Mouse (Mus musculus) embryo, embryonic 11 days (tissue): Measurements from ENCODE around the gene Ace3.
"Not testable (repeated sequence)": the region's sequence is repeated elsewhere in the genome, so short reads cannot be mapped to it uniquely, and the experiment has no call there.

Experiments used
- DNase-seq: peaks from one replicate; pipeline ENCODE4 v3.0.0-alpha.2; 2015

Gene Ace3

DNA sequence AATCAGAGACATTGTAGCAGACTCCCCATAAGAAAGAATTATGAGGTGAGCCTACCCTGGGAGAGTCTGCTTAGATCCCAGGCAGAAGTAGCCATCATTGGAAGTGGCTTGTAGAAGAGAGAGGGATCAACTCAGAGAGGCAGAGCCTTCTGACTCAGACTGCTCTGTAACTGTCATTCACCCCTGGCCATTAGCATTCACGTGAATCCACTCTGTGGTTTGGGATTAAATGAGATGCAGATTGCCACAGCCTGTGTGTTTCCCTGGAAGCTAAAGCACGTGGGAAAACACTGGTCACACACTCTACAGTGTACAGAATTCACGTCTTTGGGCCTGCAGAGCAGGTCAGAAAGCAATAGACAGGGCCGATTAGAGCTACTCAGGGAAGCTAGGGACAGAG, 10.0 kb upstream of the Ace3 start:
- no peak for DNase-seq

DNA sequence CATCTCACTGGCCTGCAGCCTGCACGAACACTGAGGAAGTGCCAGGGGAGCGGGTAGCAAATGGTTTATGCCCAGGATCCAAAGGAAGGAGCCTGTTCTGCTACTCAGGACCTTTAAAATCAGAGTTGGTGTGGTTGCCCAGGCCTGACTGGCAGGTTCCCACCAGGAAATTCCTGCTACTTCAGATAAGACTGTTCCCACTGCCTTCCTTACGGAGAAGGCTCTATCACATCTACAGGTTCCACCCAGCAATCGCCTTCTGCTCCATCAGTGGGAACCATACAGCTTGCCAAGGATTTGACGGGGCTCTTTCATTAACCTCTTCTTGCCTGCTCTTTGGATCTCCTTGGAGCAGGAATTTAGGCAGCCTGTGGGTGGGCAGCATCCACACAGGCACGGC, 7.0 kb upstream of the Ace3 start:
- no peak for DNase-seq

DNA sequence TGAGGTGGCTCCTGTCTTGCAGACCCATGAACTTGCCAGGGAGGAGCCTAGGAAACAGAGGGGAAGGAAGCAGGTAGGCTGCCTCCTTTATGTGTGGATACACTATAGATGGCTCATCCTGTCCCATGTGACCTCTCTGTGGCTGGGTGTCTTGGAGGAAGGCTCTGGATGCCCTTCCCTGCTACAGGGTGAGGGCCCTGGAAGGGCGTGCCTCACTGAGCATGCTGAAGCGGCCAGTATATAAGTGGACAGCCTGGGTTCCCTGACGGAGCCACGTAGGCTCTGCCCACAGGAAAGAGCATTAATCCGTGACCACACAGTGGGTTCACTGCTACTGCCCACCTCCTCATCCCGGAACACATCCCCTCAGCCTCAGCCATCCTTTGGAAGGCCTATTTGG, 5.0 kb upstream of the Ace3 start:
- DNase-seq = no peak

DNA sequence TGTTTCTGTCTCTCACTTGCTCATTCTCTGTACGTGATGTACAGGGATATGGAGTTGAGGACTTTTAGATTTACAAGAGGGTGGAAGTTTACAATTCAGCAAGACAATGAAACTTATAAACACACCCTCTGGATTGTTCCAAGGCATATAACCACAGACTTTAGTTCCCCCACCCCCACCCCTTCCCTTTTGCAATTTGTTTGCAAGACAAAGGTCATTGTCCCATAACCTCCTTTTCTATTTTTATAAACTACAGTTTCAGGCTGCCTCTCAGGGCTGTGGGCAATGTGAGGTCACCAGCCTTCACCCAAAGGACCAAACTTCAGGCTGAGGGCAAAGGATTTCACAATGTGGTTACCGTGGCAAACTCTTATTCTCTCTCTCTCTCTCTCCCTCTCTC, 4.2 kb upstream of the Ace3 start:
- DNase-seq = no peak

DNA sequence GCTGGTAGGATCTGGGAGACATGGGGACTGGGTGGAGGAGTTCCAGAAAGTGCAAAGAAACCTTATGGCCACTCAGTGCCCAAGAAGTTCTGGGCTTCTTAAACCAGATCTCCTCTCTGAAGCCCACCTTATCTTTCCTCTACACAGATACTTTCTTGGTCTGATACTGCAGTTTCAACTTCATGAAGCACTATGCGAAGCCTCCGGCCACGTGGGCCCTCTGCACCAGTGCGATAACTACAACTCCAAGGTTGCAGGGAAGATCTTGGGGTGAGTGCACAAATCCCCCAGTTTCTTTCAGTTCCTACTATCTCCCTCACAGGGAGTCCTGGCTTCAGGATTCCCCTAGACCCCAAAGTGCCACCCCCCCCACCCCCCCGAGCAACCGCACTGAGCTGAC, 5.6 kb downstream of the Ace3 start:
- DNase-seq = no peak

DNA sequence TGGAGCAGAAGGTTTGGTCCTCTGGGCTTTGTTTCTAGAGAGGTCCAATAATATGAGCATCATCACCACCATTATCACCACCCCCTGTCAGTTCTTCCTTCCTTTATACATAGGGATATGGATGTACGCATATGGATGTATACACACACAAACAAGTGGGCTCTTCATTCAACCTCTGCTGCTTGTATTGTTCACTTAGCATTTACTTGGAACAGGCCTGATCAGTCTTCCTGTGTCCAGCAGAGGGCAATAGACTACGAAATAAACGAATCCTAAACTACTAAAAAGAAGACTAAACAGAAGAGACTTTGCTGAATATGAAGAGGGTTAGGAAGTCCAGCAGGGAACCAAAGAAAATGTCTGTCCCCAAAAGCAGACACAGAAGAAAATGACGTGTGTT, 7.2 kb downstream of the Ace3 start:
- DNase-seq = peak; percentile 32

DNA sequence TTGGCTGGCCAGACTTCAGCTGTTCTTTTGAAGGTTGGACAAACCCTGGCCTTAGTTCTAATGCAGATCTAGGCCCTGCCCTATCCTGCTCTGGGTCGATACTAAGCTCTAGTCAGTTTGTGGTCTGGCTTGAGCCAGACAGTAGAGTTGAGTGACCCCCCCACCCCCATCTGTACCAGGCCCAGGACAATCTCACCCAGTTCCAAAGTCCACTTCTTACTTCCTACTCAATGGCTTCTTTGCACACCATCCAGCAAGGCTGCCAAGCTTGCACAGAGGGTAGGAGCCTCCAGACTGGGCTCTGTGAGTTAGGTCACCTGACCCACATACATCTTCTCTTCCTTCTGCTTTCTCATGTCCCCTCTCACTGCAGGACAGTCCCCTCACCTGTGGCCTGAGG, 10.1 kb downstream of the Ace3 start:
- DNase-seq = no peak

DNA sequence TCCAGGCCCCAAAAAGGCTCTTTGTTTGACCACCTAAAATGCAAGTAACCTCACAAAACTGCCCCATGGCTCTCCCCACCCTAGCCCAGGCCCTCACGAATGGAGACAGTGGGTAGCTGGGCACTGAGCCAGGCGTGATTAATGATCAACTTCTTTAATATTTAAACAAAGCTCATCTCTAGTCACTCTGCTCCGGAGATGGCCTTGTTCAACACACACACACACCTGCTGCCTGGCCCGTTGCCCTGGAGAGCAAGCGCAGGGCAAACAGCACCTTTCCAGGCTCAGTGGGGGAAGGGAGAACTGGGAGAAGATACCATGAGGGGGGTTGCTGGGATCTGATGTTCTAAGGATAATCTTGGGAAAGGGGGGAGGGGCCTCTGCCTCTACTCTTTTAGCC, 11.5 kb downstream of the Ace3 start:
- DNase-seq = no peak

DNA sequence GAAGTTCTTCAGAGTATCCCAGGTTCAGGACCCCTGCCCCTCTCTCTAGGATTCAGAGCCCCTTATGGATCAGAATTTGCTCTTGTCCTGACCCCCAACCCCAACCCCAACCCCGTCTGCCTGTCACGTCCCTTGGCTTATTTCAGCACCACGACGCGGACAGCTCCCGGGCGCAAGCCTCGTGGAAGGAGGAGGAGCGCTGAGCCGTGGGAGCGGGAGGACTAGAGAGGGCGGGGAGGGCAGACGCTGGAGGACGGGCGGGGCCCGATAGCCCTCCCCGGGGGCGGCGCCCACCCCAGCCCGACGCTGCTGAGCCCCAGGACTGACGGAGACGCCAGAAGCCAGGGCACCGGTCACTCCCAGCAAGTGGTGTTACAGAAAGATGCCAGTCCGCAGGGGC, 13.3 kb downstream of the Ace3 start, which contains the start of gene Kcnh6:
TSS of gene Kcnh6 (plus strand) at position 304 of the 400 bp plus-strand sequence.
- peak; percentile 86 for DNase-seq

DNA sequence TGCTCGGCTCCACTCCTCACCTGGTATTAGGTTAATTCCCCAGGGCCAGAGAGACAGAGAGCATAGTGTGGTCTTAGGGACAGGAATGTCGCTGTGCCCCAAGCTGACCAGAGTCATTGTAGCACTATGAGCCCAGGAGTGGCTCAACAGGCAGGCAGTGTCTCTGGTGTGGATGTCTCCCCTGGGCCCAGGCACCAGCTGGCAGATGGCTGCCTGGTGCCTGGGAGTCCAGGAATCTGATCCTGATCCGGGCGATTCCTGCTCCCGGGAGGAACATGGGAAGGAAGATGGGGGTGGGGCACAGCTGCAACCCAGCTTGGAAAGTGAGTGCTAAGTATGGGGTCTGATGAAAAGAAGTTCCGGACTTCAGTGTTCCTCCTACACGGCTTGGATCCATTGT, 18.2 kb downstream of the Ace3 start:
- DNase-seq = peak; percentile 24

DNA sequence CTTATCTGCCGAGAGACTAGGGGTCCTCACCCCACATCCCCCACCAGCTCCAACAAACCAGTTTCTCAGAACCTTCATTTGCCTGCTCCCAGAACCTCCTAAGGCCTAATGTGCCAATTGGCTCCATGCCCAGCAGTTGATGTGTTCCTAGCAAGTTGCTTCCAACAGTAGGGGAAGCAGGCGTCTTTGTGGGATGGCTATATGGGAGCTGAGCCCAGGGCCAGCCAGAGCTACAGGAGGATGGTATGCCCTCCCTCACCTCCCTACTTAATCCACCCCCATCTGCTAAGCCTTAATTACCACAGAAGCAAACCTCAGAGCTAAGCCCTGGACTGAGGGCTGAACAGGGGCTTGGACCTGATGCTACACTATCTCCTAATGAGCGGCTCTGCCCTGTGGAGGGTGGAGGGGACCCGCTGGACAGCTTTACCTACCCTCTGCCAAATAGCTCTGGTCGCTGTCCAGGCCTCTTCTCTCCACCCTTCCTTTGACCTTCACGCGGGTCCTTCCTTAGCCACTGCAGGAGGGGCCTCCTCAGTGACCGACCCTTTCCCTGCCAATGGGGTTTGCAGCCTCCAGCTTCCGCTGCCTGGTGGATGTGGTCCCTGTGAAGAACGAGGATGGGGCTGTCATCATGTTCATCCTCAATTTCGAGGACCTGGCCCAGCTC, 19.2 kb downstream of the Ace3 start:
- no peak for DNase-seq

DNA sequence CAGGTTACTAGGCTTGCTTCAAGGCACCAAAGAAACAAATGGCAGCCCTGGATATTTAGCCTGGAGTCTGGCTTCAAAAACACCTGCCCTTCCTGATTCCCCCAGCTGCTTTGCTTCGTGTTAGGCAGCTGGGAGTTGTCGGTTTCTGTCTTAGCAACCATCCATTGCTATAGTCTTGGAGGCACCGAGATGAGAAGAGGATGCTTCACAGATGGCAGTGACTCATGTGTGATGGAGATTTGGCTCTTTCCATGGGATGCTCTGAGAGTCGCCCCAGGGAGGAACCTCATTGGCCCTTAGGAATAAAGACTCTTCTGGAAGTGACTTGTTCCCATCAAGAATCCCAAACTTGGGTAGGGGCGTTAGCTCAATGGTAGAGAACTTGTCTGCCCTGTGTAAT, 22.0 kb downstream of the Ace3 start:
- no peak for DNase-seq

DNA sequence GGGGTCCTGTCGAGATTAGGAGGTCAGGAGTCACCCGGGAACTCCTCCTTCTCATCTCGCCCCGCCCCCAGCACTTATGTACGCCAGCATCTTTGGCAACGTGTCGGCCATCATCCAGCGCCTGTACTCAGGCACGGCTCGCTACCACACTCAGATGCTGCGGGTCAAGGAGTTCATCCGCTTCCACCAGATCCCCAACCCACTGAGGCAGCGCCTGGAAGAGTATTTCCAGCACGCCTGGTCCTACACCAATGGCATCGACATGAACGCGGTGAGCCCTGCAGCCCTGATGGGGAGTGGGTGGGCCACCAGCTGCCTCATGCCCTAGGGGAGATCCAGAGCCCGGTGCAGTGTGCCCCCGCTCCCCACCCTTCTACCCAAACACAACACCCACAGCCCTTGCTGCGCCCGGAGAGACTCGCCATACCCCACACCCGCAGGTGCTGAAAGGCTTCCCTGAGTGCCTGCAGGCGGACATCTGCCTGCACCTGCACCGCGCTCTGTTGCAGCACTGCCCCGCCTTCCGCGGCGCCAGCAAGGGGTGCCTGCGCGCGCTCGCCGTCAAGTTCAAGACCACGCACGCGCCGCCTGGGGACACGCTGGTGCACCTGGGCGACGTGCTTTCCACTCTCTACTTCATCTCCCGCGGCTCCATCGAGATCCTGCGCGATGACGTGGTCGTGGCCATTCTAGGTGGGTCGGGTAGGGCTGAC, 25.7 kb downstream of the Ace3 start:
- DNase-seq = peak; percentile 68

DNA sequence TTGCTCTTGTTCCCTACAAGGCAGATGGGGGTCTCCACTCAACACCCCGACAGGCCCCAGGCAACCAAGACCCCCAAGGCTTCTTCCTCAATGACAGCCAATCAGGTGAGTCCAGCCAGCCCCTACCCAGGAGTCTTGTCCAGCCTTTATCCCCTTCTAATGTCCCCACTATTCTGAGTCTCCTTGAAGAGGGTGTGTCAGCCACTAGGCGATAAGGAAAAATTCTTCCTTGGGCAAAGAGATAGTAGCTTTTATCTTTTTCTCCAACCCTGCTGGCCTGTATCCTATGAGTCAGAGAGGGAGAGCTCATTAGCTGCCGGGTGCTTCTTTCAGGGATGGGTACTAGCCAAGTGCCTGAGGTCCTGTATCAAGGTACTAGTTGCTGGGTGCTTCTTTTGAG, 31.3 kb downstream of the Ace3 start:
- DNase-seq = no peak

DNA sequence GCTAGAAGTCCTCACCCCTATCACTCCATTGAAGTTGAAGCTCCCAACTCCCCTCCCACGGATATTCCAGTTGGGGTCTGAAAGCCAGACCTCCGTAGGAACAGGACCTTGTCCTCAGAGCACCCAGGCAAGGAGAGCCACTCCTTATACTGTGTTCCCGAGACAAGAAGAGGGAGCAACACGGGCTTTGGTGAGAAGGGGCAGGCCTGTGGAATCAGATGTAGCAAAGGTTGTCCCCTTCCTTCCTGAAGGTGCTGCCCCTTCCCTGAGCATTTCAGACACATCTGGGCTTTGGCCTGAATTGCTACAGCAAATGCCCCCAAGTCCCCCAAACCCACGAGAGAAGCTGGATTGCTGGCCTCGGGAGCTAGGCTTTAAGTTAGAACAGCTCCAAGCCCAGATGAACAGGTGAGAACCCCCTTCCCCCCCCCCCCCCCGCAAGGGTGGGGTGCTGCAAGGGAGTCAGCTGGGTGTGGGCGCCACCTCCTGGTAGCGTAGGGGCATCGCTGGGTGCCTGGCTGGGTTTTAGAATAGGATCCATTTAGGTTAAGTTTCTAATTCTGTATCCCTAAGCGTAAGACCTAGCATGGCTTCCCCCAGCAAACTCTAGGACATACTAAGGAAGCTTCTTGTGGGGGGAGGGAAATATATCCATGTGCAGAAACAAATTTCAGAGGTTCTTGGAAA, 32.1 kb downstream of the Ace3 start:
- DNase-seq = peak; percentile 51

DNA sequence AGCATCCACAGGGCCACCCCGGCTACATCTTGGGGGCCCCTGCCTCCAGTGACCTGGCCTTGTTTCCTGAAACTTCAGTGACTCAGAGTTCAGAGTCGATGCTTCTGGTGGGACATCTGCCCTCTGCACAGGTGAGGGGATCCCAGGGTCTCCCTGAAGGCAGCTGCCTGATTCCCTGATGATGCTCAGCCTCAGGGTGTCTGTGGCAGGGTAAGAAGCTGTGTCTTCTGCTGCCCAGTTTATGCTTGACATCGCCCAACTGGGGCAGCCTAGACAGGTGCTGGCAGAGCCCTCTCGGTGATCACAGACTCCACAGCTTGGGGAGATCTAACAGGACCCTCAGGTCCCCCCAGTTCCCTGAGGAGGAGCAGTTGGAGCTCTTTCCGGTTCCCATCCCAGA, 33.1 kb downstream of the Ace3 start:
- DNase-seq = no peak

DNA sequence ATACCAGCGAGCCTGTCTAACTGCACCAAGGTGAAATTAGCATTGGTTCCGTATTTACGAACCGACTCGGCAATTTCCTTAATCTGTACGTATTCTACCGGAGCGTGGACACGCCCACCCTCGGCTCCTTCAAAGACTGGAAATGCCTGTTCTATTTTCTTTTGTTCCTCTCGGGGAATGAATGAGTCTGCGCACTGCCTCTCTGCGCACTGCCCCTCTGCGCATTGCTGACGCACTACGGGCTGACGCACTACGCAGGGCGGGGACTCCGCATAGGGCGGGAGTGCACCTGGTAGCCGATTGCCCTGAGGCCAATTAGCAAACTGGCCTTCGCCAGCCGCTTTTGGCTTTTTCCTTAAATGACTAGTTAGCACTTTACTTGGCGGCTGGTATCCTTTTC, 37.6 kb downstream of the Ace3 start:
- DNase-seq = not testable (repeated sequence)

DNA sequence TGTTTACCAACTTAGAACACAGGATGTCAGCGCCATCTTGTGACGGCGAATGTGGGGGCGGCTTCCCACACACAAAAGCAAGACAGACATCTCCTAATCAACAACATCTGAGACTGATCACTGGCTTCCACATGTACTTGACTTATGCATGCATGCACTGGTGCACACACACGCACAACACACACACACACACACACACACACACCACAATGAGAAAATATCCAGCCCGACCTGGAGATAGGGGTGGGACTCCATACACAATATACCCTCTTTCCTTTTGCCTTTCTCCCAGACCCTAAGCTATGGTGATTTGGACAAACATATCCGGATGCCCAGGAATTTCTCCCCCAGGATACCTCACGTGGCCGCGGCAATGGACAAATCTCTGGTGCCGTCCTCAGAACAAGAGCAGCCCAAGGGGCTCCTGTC, 39.0 kb downstream of the Ace3 start:
- peak; percentile 39 for DNase-seq

DNA sequence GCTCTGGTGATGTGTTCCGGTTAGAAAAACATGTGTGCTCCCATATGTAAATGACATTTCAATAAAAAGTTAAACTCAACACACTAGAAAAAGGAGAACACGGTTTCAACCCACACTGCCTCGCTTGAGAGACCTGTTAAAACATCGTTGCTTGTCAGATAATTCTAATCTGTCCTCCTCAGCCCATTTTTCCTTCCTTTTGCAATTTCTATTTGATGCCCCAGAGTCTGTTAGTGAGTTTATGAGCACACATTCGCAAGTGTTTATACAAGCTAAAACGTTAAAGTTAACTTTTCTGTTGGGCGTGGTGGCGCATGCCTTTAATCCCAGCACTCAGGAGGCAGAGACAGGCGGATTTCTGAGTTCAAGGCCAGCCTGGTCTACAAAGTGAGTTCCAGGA, 40.5 kb downstream of the Ace3 start:
- no peak for DNase-seq

DNA sequence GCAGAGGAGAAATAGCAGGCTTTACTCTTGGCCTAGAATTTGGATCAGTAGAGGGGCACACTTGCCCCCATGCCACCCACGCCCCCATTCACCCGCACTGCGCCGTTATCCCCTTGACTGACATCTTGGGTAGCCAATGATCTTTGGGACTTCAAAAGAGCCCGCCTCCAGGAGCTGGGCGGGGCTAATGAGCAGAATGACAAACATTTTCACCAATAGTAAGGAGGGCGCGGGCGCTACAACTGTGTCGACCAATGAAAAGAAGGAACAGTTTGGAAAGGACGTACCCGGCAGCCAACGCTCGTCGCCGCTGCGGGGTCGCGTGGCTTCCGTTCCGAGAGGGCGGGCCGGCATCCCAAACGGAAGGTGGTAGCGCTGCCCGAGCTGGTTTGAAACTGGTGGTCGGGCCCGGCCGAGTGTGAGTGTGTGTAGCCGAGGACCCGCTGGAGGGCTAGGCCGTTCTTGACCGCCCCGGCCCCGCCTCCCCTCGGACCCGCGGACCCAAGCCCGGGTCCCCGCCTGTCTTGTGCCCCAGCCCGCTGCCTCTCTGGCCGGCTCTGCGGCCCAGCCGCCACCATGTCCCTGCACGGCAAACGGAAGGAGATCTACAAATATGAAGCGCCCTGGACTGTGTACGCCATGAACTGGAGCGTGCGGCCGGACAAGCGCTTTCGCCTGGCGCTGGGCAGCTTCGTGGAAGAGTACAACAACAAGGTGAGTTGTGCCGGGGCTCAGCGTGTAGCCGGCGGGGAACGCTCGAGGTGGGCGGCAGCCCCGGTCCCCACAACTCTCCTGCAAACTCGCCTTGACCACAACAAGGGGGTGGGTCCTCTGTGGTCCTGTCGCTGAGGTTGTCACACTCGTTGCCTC, 42.3 kb downstream of the Ace3 start, which contains the start of gene Dcaf7:
TSS of gene Dcaf7 (plus strand) at position 325 of the 870 bp plus-strand sequence.
- DNase-seq = peak; percentile 98

DNA sequence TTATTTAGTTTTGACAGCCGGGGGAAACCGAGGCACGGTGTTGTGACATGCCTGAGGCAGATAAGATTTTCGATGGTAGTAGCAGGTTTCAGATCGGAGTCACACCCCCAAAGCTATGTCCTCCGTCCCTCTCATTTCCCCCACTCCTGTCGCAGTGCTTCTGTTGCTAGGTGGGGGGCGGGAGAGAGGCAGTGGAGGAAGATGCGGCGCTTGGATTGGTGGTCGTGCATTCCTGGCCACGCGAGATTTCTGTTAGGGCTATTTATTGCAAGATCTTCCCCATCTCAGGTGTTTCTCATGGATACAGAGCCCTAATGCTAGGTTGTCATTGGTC, 42.9 kb downstream of the Ace3 start:
- DNase-seq = peak; percentile 78

DNA sequence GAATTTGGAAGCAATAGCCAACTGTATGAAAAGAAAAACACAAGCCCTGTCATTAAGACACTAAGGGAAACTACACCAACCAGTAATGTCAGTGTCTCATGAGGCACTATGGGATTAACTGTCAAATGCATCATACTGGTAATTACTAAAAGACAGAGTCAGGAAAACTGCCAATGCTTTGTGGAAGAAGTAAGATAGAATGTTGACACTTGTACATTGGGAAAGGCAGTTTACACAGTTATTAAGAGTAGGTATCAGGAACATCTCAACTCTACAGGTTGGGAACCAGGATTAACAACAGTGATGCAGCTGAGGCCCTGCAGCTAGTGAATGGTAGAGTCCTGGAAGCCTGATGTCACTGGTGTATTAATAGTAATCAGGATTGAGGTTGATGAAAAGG, 49.9 kb downstream of the Ace3 start:
- no peak for DNase-seq

DNA sequence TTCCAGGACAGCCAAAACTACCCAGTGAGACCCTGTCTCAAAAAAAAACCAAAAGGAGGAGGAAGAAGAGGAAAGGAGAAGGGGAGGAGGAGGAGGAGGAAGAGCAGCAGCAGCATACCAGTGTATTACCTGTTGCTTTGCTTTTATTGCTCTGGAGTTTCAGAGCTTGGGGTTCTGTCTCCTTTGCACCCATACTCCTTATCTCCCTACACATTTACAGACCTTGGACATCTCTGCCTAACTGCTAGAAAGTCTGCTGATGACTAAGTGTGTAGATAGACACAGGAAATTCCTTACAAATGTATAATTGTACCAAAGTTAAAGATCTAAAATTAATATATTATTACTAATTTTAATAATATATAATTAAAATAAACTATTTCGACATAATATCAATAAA, 50.8 kb downstream of the Ace3 start:
- DNase-seq = no peak
